Mouse (Mus musculus) inflammation-experienced regulatory T-cells, adult 6 months (primary cell): ENCODE measurements around the gene Stox2. TPM values are rescaled to one million over a fixed set of nuclear protein-coding genes. Genes with fewer than 3 reads are reported as not detected.

ENCODE experiments used
- ATAC-seq: one replicate; pipeline ENCODE4 v1.8.0; 2017
- polyA plus RNA-seq, 3 experiments: library from polyadenylated mRNA; unstranded; fragments of 100-300 nt; shearing (Covaris generic); gene quantifications; one replicate each; pipeline ENCODE4 v1.2.1; 2017

Stox2 gene
- polyA plus RNA-seq, 3 experiments from 2014 or later: 0.18 TPM; not detected in 2

GRCm38 (mm10) chr8:47404852-47405251, 41.3 kb downstream of the Stox2 start:
- ATAC-seq: no peak

- no peak for ATAC-seq
These were observed 53.2 kb downstream of the Stox2 start for GRCm38 (mm10) chr8:47392927-47393326.

GRCm38 (mm10) chr8:47392290-47392689, 53.9 kb downstream of the Stox2 start:
- ATAC-seq: no peak

GRCm38 (mm10) chr8:47391844-47392243, 54.3 kb downstream of the Stox2 start:
- no peak for ATAC-seq

GRCm38 (mm10) chr8:47389430-47389829, 56.7 kb downstream of the Stox2 start:
- ATAC-seq: no peak

- no peak for ATAC-seq
These were observed 58.0 kb downstream of the Stox2 start for GRCm38 (mm10) chr8:47388171-47388570.

GRCm38 (mm10) chr8:47385810-47386209, 60.4 kb downstream of the Stox2 start:
- ATAC-seq: no peak

GRCm38 (mm10) chr8:47384151-47384550, 62.0 kb downstream of the Stox2 start:
- no peak for ATAC-seq

- ATAC-seq: no peak
These were observed 62.5 kb downstream of the Stox2 start for GRCm38 (mm10) chr8:47383632-47384031.

GRCm38 (mm10) chr8:47381216-47381615, 64.9 kb downstream of the Stox2 start:
- ATAC-seq: no peak

- no peak for ATAC-seq
These were observed 65.4 kb downstream of the Stox2 start for GRCm38 (mm10) chr8:47380725-47381124.

- ATAC-seq: no peak
These were observed 66.1 kb downstream of the Stox2 start for GRCm38 (mm10) chr8:47380075-47380474.

GRCm38 (mm10) chr8:47376651-47377050, 69.5 kb downstream of the Stox2 start:
- ATAC-seq: no peak

GRCm38 (mm10) chr8:47373757-47374156, 72.4 kb downstream of the Stox2 start:
- no peak for ATAC-seq

GRCm38 (mm10) chr8:47371539-47371938, 74.6 kb downstream of the Stox2 start:
- ATAC-seq: peak; percentile 67

- ATAC-seq: no peak
These were observed 75.1 kb downstream of the Stox2 start for GRCm38 (mm10) chr8:47371081-47371480.

- ATAC-seq: peak; percentile 65
These were observed 75.6 kb downstream of the Stox2 start for GRCm38 (mm10) chr8:47370421-47371080.

GRCm38 (mm10) chr8:47369949-47370348, 76.2 kb downstream of the Stox2 start:
- no peak for ATAC-seq

GRCm38 (mm10) chr8:47369044-47369769, 77.0 kb downstream of the Stox2 start:
- no peak for ATAC-seq

GRCm38 (mm10) chr8:47367029-47367428, 79.1 kb downstream of the Stox2 start:
- ATAC-seq: no peak

GRCm38 (mm10) chr8:47363271-47363670, 82.9 kb downstream of the Stox2 start:
- no peak for ATAC-seq

GRCm38 (mm10) chr8:47355340-47355906, 90.7 kb downstream of the Stox2 start:
- no peak for ATAC-seq

GRCm38 (mm10) chr8:47354523-47355168, 91.5 kb downstream of the Stox2 start:
- no peak for ATAC-seq
